Mouse (Mus musculus) kidney, adult 11 months (tissue): ENCODE measurements around the gene Slc45a3.

ENCODE experiments used
- DNase-seq: peaks from one replicate; pipeline ENCODE4 v3.0.0; 2022

The Slc45a3 gene

DNA sequence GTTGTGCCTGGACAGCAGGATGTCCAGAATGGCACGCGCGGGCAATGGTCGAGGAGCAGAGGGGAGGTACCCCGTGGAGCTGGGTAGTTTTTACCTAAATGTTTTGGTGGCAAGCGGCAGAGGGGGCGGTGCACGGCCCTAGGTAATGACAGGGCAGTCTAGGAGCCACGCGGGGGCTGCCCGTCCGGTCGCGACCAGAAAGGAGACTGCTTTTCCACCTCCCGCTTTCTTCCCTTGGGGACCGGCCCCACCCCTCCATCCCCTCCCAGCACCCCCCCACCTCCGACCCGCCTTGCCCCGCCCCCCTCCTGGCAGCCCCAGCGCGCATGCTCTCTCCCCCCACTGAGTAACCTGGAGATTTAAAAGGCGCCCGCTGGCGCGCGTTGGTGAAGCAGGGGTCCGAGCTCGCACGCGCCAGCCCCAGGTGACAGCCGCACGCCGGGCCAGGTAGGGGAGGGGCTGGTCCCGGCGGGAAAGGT lies at the start of gene Slc45a3:
Gene Slc45a3 (plus strand): TSS at position 362 of the 479 bp plus-strand sequence.
- DNase-seq, result peak; percentile 62

- no peak for DNase-seq
Observed at GRCm38 (mm10) chr1:131917634-131918033, 45.1 kb upstream of the Slc45a3 start.

DNA sequence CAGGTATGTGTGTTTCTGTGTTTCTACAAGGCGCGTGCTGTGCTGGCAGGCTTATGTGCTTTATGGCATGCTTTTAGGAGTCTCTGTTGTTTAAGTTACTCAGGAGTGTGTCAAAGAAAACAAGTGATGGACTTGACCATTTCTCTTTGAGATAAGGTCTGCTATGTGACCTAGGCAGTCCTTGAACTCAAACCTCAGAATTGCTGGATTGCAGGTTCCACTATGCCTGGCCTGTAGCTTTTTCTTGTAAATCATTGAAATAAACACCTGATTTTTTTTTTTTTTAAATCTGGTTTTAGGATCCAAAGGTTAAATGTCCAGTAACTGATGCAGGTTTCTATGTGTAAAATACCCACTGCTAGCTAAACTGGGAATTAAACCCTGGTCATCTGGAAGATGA lies 43.7 kb upstream of the Slc45a3 start:
- no peak for DNase-seq

- no peak for DNase-seq
Observed at GRCm38 (mm10) chr1:131922100-131922499, 40.7 kb upstream of the Slc45a3 start.

GRCm38 (mm10) chr1:131933471-131933870 lies 29.3 kb upstream of the Slc45a3 start:
- no peak for DNase-seq

DNA sequence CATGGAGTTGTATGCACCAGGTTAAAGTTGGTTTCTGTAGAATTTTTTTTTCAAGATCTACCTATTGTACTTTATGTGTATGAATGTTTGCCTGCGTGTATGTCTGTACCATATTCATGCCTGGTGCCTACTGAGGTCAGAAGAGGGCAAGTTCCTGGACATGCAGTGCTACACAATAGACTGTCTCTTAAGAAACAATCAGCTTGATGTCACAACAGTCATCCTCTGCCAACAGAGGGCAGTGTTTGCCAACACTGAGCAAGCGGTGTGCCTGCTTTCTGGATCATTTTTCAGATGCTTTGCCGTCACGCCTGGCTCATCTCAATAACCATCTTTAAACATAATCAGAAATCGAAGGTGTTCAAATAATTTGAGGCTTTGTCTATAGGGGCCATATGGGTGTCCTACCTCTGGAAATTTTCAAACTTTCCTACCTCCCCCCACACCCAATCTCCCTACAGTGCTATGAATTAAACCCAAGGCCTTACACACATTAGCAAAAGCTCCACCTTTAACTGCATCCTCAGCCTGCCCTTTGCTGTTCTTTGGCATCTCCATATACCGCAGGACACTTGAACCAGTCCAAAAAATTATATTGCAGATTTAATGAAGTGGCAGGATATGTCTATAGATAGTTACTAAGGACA lies 25.0 kb upstream of the Slc45a3 start:
- DNase-seq, result peak; percentile 49

- no peak for DNase-seq
Observed at GRCm38 (mm10) chr1:131938811-131939210, 24.0 kb upstream of the Slc45a3 start.

- no peak for DNase-seq
Observed at GRCm38 (mm10) chr1:131940711-131941244, 22.0 kb upstream of the Slc45a3 start.

DNA sequence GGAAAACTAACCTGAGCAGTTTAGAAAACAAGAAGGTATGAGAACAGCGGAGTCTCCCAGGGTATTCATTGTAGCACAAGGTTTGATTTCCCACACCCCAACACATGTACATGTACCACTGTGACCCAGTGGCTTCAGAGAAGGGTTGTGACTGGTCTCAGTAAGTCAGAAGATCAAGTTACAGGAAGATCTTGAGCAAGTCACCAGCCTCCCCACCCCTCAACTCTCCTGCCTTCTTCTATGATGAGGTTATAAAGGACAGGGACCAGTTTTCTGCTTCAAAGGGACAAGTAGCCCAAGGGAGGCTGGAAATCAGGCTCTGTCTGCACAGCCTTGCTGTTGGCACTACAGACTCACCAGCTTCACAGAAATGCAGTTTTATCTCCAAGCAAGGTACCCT lies 21.3 kb upstream of the Slc45a3 start:
- DNase-seq, result no peak

DNA sequence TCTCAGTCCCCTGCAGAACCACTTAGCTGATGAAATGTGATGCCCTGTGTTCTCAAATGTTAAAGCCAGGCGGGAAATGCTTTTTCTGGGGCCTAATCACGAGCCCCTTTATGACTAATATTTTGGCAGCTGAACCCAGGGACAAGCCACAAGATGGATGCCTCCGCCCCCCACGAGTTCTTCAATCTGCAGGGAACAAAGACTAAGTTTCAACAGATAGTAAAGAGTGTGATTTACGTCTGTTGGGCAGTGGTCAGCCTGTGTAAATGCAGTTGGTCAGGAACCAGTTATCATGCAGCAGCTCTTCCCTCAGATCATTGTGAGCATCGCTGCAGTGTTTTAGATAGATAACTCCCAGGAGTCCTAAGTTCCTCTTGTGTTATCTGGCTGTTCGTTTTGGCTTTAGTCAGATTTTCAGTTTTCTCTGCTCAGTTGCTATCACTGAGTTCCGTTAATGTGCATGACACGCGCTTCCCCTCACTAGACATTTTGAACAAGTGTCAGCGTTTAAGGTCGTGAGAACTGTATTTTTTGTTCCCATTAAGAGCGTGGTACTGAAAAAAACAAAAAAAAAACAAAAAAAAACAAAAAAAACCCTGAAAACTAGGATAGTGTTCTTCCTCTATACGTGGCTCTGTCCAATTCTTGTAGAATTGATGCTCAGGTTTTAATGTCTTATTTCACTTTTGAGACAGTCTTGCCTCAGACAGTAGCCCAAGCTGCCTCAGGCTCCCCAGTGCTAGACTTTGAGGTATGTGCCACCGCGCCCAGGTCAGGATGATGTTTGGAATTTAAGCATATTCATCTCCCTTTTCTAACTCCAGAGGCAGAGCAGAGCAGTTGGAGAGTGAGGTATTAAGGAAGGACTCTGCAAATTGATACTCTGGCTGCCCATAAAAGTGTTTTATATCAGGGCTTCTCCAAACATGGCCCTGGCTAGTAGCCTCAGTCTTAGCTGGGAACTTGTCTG lies 19.9 kb upstream of the Slc45a3 start:
- no peak for DNase-seq

GRCm38 (mm10) chr1:131945674-131946440 lies 16.9 kb upstream of the Slc45a3 start:
- no peak for DNase-seq

- DNase-seq, result no peak
Observed at GRCm38 (mm10) chr1:131946462-131947215, 16.1 kb upstream of the Slc45a3 start.

GRCm38 (mm10) chr1:131947997-131948525 lies 14.7 kb upstream of the Slc45a3 start:
- no peak for DNase-seq

- no peak for DNase-seq
Observed at GRCm38 (mm10) chr1:131954242-131954865, 8.4 kb upstream of the Slc45a3 start.

DNA sequence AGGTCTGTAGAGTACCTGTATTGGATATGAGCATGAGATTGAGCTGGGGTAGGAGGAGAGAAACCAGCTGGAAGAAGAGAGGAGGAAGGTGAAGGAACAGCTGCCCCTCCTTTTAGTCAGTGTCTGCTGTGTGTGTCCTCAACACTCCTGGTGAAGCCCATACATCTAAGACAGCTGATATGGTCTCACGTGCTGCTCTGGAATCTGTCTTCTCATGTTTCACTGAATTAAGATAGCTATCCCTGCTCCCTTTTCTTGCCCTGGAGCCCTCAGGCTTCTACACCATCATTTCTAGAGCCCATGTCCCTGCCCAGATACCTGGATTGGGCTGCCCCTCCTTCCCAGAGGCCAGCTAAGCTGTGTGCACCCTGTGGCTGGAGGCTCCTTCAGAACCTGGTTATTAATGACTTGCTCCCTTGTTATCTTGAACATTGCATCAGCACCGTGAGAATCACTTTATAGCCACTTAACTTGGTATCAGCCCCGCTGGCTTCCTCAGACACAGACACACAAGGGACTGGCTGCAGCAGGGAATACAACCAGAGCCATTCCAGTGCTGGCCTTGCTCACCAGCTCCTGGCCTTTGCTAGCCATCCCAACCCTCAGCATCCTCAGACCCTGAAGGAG lies 7.5 kb upstream of the Slc45a3 start:
- no peak for DNase-seq

GRCm38 (mm10) chr1:131957416-131957815 lies 5.4 kb upstream of the Slc45a3 start:
- DNase-seq, result no peak

GRCm38 (mm10) chr1:131961004-131961403 lies 1.8 kb upstream of the Slc45a3 start:
- DNase-seq, result peak; percentile 64

- DNase-seq, result no peak
Observed at GRCm38 (mm10) chr1:131963085-131963951, 551 bp downstream of the Slc45a3 start.

- DNase-seq, result no peak
Observed at GRCm38 (mm10) chr1:131964100-131964499, 1.3 kb downstream of the Slc45a3 start.

DNA sequence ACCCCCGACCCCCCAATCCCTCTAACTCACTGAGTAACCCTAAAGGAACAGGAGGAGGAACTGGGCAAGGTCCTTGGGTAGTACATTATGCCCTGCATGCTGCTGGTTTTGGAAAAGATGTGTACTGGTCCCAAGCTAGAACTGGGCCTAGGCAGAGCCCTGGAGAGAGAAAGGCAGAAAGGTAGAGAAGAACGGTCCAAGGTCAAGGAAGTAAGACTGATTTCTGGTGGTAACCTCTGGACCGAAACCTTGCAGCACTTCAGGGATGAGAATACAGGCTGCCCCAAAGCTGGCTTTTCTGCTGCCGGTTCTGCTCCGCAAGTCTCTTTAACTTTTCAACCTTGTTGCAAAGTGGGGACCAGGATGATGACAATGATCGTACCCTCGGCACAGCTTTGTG lies 1.8 kb downstream of the Slc45a3 start:
- no peak for DNase-seq
